9 mouse cellular contexts compared by ENCODE assay signal in genomic region chr2:181219538-181220216, GRCm38 (mm10). TPM values are rescaled to one million over a fixed set of nuclear protein-coding genes. Genes with fewer than 3 reads are reported as not detected.
DNase-seq lines count a peak whose midpoint lies in the region; TF ChIP-seq lines count a peak whose summit lies in the region.
"Had no signal": no experiment of that assay in that cellular context is flagged by ENCODE, and none has a peak within 500 bp of the region (broad histone marks: within the 10 kb centered on the region; RNA-seq: fewer than 3 reads in every experiment).

Fndc11 (plus strand) TSS chr2:181220013.

- peak; percentile 97 for DNase-seq in T-cell, adult 2 months (ENCODE audit: low spot score)
- DNase-seq in gastrocnemius, postnatal 14 days, result peak; percentile 75
- peak; percentile 96 for DNase-seq in induced T-regulatory cell, adult 2 months (ENCODE audit: low read depth)
- peak; percentile 43 to 48 for DNase-seq in left cerebral cortex, adult 2 months (ENCODE audit: extremely low spot score in 1 of 2, low spot score in 2 of 2)
- peak; percentile 94 for DNase-seq in lung, postnatal 36 days
- peak; percentile 50 for DNase-seq in right cerebral cortex, adult 18-20 months
- peak; percentile 90 for DNase-seq in thymus, postnatal 4 days

- H3K27ac ChIP-seq in cortical plate, adult 2 months (ENCODE audit: insufficient read depth, low read length), result peak within 1 kb of the TSS; percentile 15; the same call in 1 of the 2 replicates
- peak within 1 kb of the TSS; percentile 2 for H3K27ac ChIP-seq in left cerebral cortex, adult 2 months

- no peak for TF ChIP-seq CTCF in cortical plate, adult 2 months (IDR thresholded peaks at IDR 0.05; ENCODE audit: extremely low read depth, insufficient read depth, low read length)
- no peak; the same call in 1 of the 2 replicates for TF ChIP-seq CTCF in left cerebral cortex, adult 2 months (IDR thresholded peaks at IDR 0.05)

- TF ChIP-seq POLR2A in cortical plate, adult 2 months (IDR thresholded peaks at IDR 0.05; ENCODE audit: extremely low read depth, insufficient read depth, low read length), result no peak

- peak within 1 kb of the TSS; percentile 8; the same call in 1 of the 2 replicates for H3K4me3 ChIP-seq in cortical plate, adult 2 months (ENCODE audit: insufficient read depth, low read length)
- peak within 1 kb of the TSS; percentile 29 for H3K4me3 ChIP-seq in left cerebral cortex, adult 2 months
- H3K4me3 ChIP-seq: erythroblast, embryonic 14.5 days had no signal

- no peaks in the 10 kb centered on the region for H3K4me1 ChIP-seq in cortical plate, adult 2 months (ENCODE audit: control insufficient read depth, insufficient read depth, low read length)

- intact Hi-C loops in gastrocnemius, postnatal 14 days (cut with DNase I; ENCODE audit: low total_unique reads), result no loop called here
- intact Hi-C loops in left cerebral cortex, adult 2 months (cut with DNase I), result no loop called here

RNA-seq across cellular contexts. Expression of gene Fndc11, which starts in this region (rescaled TPM):
- 0.13 TPM in 1 of 2 replicates, not detected in the other for polyA plus RNA-seq in cortical plate, adult 2 months (2012; rRNA removed)
- not detected for total RNA-seq in gastrocnemius, postnatal 14 days (2021)
- not detected for total RNA-seq in left cerebral cortex, adult 2 months (2021)

Comparison
In these comparisons a context has a peak if more than half of its experiments do, and no peak if none do; other contexts are left out.
1. Peak in every context shown above with its lines: DNase-seq, H3K4me3 ChIP-seq and H3K27ac ChIP-seq.
2. Peak in DNase-seq in gastrocnemius, postnatal 14 days; RNA of the gene not detected or under 1 TPM.
3. Peak in DNase-seq, H3K4me3 ChIP-seq and H3K27ac ChIP-seq in left cerebral cortex, adult 2 months; RNA of the gene not detected or under 1 TPM.
4. DNase-seq: peak in every context shown above with its lines; median percentile 97 in T-cell, adult 2 months; 96 in induced T-regulatory cell, adult 2 months; 94 in lung, postnatal 36 days; 90 in thymus, postnatal 4 days; 75 in gastrocnemius, postnatal 14 days; 50 in right cerebral cortex, adult 18-20 months; 46 in left cerebral cortex, adult 2 months.